Mouse (Mus musculus) T-helper 1 cell (primary cell): ENCODE results near the gene Cdc123.

Experiments
- in situ Hi-C: fragments of 300-600 bp; cut with MboI, MseI; formaldehyde crosslinking; loops from one replicate; pipeline ENCODE4 v1.15.1; 2025; ENCODE audit warnings: high pct_unique_total_duplicates

The Cdc123 gene

GRCm38 (mm10) chr2:5844873-5845631, at the start of gene Cdc123, which contains the start of gene Nudt5:
Gene Cdc123, minus strand, starts transcription at chr2:5845164.
Gene Nudt5, plus strand, starts transcription at chr2:5845019.
- in situ Hi-C loops, result no loop called here

- in situ Hi-C loops, result no loop called here
Measured at GRCm38 (mm10) chr2:5894296-5894695, 49.3 kb upstream of the Cdc123 start.

GRCm38 (mm10) chr2:5889412-5889811, 44.4 kb upstream of the Cdc123 start:
- in situ Hi-C loops, result no loop called here

GRCm38 (mm10) chr2:5888865-5889264, 43.9 kb upstream of the Cdc123 start:
- in situ Hi-C loops, result no loop called here

- in situ Hi-C loops, result no loop called here
Measured at GRCm38 (mm10) chr2:5877446-5877845, 32.5 kb upstream of the Cdc123 start.

- in situ Hi-C loops, result no loop called here
Measured at GRCm38 (mm10) chr2:5869746-5870145, 24.8 kb upstream of the Cdc123 start.

GRCm38 (mm10) chr2:5867681-5868080, 22.7 kb upstream of the Cdc123 start:
- in situ Hi-C loops, result no loop called here

GRCm38 (mm10) chr2:5862834-5863233, 17.9 kb upstream of the Cdc123 start, which contains the start of gene Gm13199:
Gene Gm13199, minus strand, starts transcription at chr2:5862934.
- in situ Hi-C loops, result no loop called here

- in situ Hi-C loops, result no loop called here
Measured at GRCm38 (mm10) chr2:5851866-5852265, 6.9 kb upstream of the Cdc123 start.

GRCm38 (mm10) chr2:5851116-5851515, 6.2 kb upstream of the Cdc123 start:
- in situ Hi-C loops, result no loop called here

- in situ Hi-C loops, result no loop called here
Measured at GRCm38 (mm10) chr2:5845826-5846225, 862 bp upstream of the Cdc123 start.

- in situ Hi-C loops, result no loop called here
Measured at GRCm38 (mm10) chr2:5844181-5844872, 637 bp downstream of the Cdc123 start.

GRCm38 (mm10) chr2:5840815-5841214, 4.1 kb downstream of the Cdc123 start:
- in situ Hi-C loops, result no loop called here

- in situ Hi-C loops, result no loop called here
Measured at GRCm38 (mm10) chr2:5825265-5825913, 19.6 kb downstream of the Cdc123 start.

- in situ Hi-C loops, result loop anchor here (25.0 kb wide), 1 partner anchor 737 kb away; no protein-coding TSS in a partner anchor
Measured at GRCm38 (mm10) chr2:5824685-5825084, 20.3 kb downstream of the Cdc123 start.

- in situ Hi-C loops, result loop anchor here (25.0 kb wide), 1 partner anchor 737 kb away; no protein-coding TSS in a partner anchor
Measured at GRCm38 (mm10) chr2:5824213-5824612, 20.8 kb downstream of the Cdc123 start.

- in situ Hi-C loops, result loop anchor here (25.0 kb wide), 1 partner anchor 735 kb away; no protein-coding TSS in a partner anchor
Measured at GRCm38 (mm10) chr2:5822449-5822848, 22.5 kb downstream of the Cdc123 start.

GRCm38 (mm10) chr2:5821264-5821663, 23.7 kb downstream of the Cdc123 start:
- in situ Hi-C loops, result loop anchor here (25.0 kb wide), 1 partner anchor 734 kb away; no protein-coding TSS in a partner anchor

- in situ Hi-C loops, result loop anchor here (25.0 kb wide), 1 partner anchor 724 kb away; no protein-coding TSS in a partner anchor
Measured at GRCm38 (mm10) chr2:5811235-5811782, 33.7 kb downstream of the Cdc123 start.

GRCm38 (mm10) chr2:5810036-5810718, 34.8 kb downstream of the Cdc123 start:
- in situ Hi-C loops, result loop anchor here (25.0 kb wide), 1 partner anchor 723 kb away; no protein-coding TSS in a partner anchor

- in situ Hi-C loops, result loop anchor here (25.0 kb wide), 1 partner anchor 719 kb away; no protein-coding TSS in a partner anchor
Measured at GRCm38 (mm10) chr2:5806201-5806600, 38.8 kb downstream of the Cdc123 start.
